Mouse (Mus musculus) kidney, adult 2 months (tissue): ENCODE results near the gene Ydjc. TPM values are rescaled to one million over a fixed set of nuclear protein-coding genes. Genes with fewer than 3 reads are reported as not detected.

Experiments used
- DNase-seq: peaks from one replicate; pipeline ENCODE4 v3.0.0; 2021
- H3K27ac ChIP-seq: fragments of 200-500 bp; 2 replicates; pipeline ENCODE4 v1.5.1; 2012; ENCODE audit warnings: low read depth, low read length, control low read depth, inconsistent platforms; ENCODE audit not compliant: insufficient read depth
- H3K27me3 ChIP-seq: fragments of 200-500 bp; replicated peaks from 2 replicates; pipeline ENCODE4 v1.6.1; 2012; ENCODE audit warnings: mild to moderate bottlenecking, moderate library complexity, low read length, inconsistent platforms; ENCODE audit not compliant: control insufficient read depth, insufficient read depth
- H3K36me3 ChIP-seq: fragments of 200-500 bp; 2 replicates; pipeline ENCODE4 v1.6.1; 2012; ENCODE audit warnings: mild to moderate bottlenecking, moderate library complexity, low read length, inconsistent platforms; ENCODE audit not compliant: control insufficient read depth, insufficient read depth
- H3K4me1 ChIP-seq: fragments of 200-500 bp; 2 replicates; pipeline ENCODE4 v1.6.1; 2011; ENCODE audit warnings: low read length; ENCODE audit not compliant: control insufficient read depth, insufficient read depth
- H3K4me3 ChIP-seq: fragments of 200-500 bp; 2 replicates; pipeline ENCODE4 v1.5.1; 2011; ENCODE audit warnings: mild to moderate bottlenecking, low read depth, low read length, control low read depth; ENCODE audit not compliant: insufficient read depth
- CTCF ChIP-seq: fragments of 200-500 bp; conservative IDR thresholded peaks from 2 replicates; pipeline ENCODE4 v1.5.1; 2011; ENCODE audit warnings: low read depth, mild to moderate bottlenecking, control low read depth, low read length, moderate library complexity, mixed read lengths; ENCODE audit not compliant: insufficient read depth, insufficient read length
- POLR2A ChIP-seq: fragments of 200-500 bp; IDR thresholded peaks from one replicate; pipeline ENCODE4 v1.6.1; 2011; ENCODE audit warnings: low read depth, low read length, control low read depth
- WGBS: fragments of 180-500 bp; shearing (Covaris S2); methylation state at CpG from one replicate; pipeline ENCODE4 v1.1.7; 2018; 5-methylcytosine and 5-hydroxymethylcytosine counted together
- polyA plus RNA-seq: library from polyadenylated mRNA; depleted of rRNA; stranded (reverse); fragments of >200 nt; gene quantifications from 2 replicates; pipeline ENCODE4 v1.2.3, GENCODE M21; 2012

Ydjc gene
- polyA plus RNA-seq, 1 experiment = 7.5 TPM

- DNase-seq = no peak
- Histone ChIP-seq H3K4me1 (no peaks in the 10 kb centered on the region), H3K27me3 (no peaks in the 10 kb centered on the region), H3K4me3 (no peak overlapping the region), H3K36me3 (no peaks in the 10 kb centered on the region), H3K27ac (no peak overlapping the region)
- TF ChIP-seq POLR2A (no peak), CTCF (no peak)
- WGBS = 41% methylated on average over 7 of the region's 7 CpGs
Measured at GRCm38 (mm10) chr16:17132906-17133200, 11.6 kb upstream of the Ydjc start.

- Histone ChIP-seq H3K4me1 (no peaks in the 10 kb centered on the region), H3K36me3 (no peaks in the 10 kb centered on the region), H3K27me3 (no peaks in the 10 kb centered on the region), H3K4me3 (no peak overlapping the region), H3K27ac (no peak overlapping the region)
- TF ChIP-seq POLR2A (no peak), CTCF (no peak)
- DNase-seq = no peak
- 86% methylated on average over 15 of the region's 15 CpGs for WGBS
Measured at GRCm38 (mm10) chr16:17137355-17137754, 7.1 kb upstream of the Ydjc start.

GRCm38 (mm10) chr16:17146772-17147235 is 2.4 kb downstream of the Ydjc start, which contains the start of gene Ccdc116:
Gene Ccdc116, minus strand, starts transcription at chr16:17147229.
- H3K4me1 ChIP-seq = peaks cover 11% of the 10 kb centered on the region; the same call in 1 of the 2 replicates
- DNase-seq = peak; percentile 82
- H3K27me3 ChIP-seq = no peaks in the 10 kb centered on the region
- TF ChIP-seq POLR2A (no peak), CTCF (peak; percentile 46)
- no peak within 1 kb of the TSS for H3K27ac ChIP-seq
- H3K36me3 ChIP-seq = no peaks in the 10 kb centered on the region
- WGBS = under 1% methylated on average over 34 of the region's 34 CpGs
- H3K4me3 ChIP-seq = peak within 1 kb of the TSS; percentile 63

- no peaks in the 10 kb centered on the region for H3K36me3 ChIP-seq
- WGBS = 3% methylated on average over 41 of the region's 41 CpGs
- H3K4me1 ChIP-seq = peaks cover 11% of the 10 kb centered on the region; the same call in 1 of the 2 replicates
- DNase-seq = peak; percentile 22
- TF ChIP-seq CTCF (no peak), POLR2A (no peak)
- H3K27me3 ChIP-seq = no peaks in the 10 kb centered on the region
- peak overlapping the region; percentile 63 for H3K4me3 ChIP-seq
- H3K27ac ChIP-seq = no peak overlapping the region
Measured at GRCm38 (mm10) chr16:17147391-17147929, 3.0 kb downstream of the Ydjc start.

- Histone ChIP-seq H3K36me3 (no peaks in the 10 kb centered on the region), H3K27ac (no peak overlapping the region), H3K27me3 (no peaks in the 10 kb centered on the region), H3K4me1 (peaks cover 11% of the 10 kb centered on the region; the same call in 1 of the 2 replicates), H3K4me3 (no peak overlapping the region)
- no peak for DNase-seq
- WGBS = 52% methylated on average over 16 of the region's 16 CpGs
- no peak for TF ChIP-seq CTCF
Measured at GRCm38 (mm10) chr16:17148084-17148483, 3.7 kb downstream of the Ydjc start.

- peak; percentile 75 for DNase-seq
- H3K27ac ChIP-seq = no peak overlapping the region
- WGBS = 53% methylated on average over 7 of the region's 7 CpGs
Measured at GRCm38 (mm10) chr16:17150520-17151258, 6.3 kb downstream of the Ydjc start.

GRCm38 (mm10) chr16:17151874-17152273 is 7.5 kb downstream of the Ydjc start:
- DNase-seq = no peak
- WGBS = 95% methylated on average over 4 of the region's 4 CpGs
- H3K27ac ChIP-seq = no peak overlapping the region
- H3K4me1 ChIP-seq = peaks cover 11% of the 10 kb centered on the region; the same call in 1 of the 2 replicates
- no peaks in the 10 kb centered on the region; the same call in 1 of the 2 replicates for H3K36me3 ChIP-seq
- H3K27me3 ChIP-seq = no peaks in the 10 kb centered on the region
- H3K4me3 ChIP-seq = no peak overlapping the region
- TF ChIP-seq CTCF (no peak), POLR2A (no peak)

More at GRCm38 (mm10) chr16:17150520-17151258, 6.3 kb downstream of the Ydjc start:
- H3K4me3 ChIP-seq = no peak overlapping the region
- peaks cover 11% of the 10 kb centered on the region; the same call in 1 of the 2 replicates for H3K4me1 ChIP-seq
- no peaks in the 10 kb centered on the region; the same call in 1 of the 2 replicates for H3K36me3 ChIP-seq
- TF ChIP-seq POLR2A (no peak), CTCF (no peak)
- no peaks in the 10 kb centered on the region for H3K27me3 ChIP-seq
